Mouse (Mus musculus) liver, adult 2 months (tissue): ENCODE measurements around the gene Mroh3.

Experiments used
- CTCF ChIP-seq: fragments of 200-500 bp; IDR thresholded peaks from 2 replicates; pipeline ENCODE4 v1.5.1; 2011; ENCODE audit warnings: low read depth, low read length, control low read depth
- POLR2A ChIP-seq: fragments of 200-500 bp; IDR thresholded peaks from 2 replicates; pipeline ENCODE4 v1.6.1; 2011; ENCODE audit warnings: low read length, control low read depth; ENCODE audit not compliant: insufficient read depth; ENCODE audit errors: extremely low read depth

GRCm38 (mm10) chr1:136241801-136242200, 29.2 kb upstream of the Mroh3 start:
- TF ChIP-seq CTCF (no peak), POLR2A (no peak)
